10 mouse cellular contexts compared by ENCODE assay signal in genomic region chr15:81355146-81355761, GRCm38 (mm10). TPM values are rescaled to one million over a fixed set of nuclear protein-coding genes. Genes with fewer than 3 reads are reported as not detected.
DNase-seq lines count a peak whose midpoint lies in the region; ATAC-seq and TF ChIP-seq lines count a peak whose summit lies in the region.
"Had no signal": no experiment of that assay in that cellular context is flagged by ENCODE, and none has a peak within 500 bp of the region (broad histone marks: within the 10 kb centered on the region; RNA-seq: fewer than 3 reads in every experiment).

No protein-coding gene starts in this region.

- no peak for ATAC-seq in hindbrain, embryonic 12.5 days (ENCODE audit: low FRiP score)
- ATAC-seq in megakaryocyte-erythroid progenitor cell, adult 5-6 weeks (replicated peaks; ENCODE audit: low FRiP score, low TSS enrichment, poor library complexity, severe bottlenecking): peak; percentile 83

- H3K4me2 ChIP-seq in hindbrain, embryonic 12.5 days (replicated peaks): no peak overlapping the region
- H3K4me2 ChIP-seq in CH12.LX (ENCODE audit: insufficient read depth, low read depth, poor library complexity, severe bottlenecking): no peak overlapping the region
- H3K4me2 ChIP-seq: embryonic facial prominence, embryonic 15.5 days had no signal

- peak; percentile 52 for TF ChIP-seq RAD21 in CH12.LX (IDR thresholded peaks at IDR 0.05; ENCODE audit: low read depth, low read length)

- H3K36me3 ChIP-seq in hindbrain, embryonic 10.5 days: peaks cover 2% of the 10 kb centered on the region; the same call in 1 of the 2 replicates
- no peaks in the 10 kb centered on the region for H3K36me3 ChIP-seq in hindbrain, embryonic 12.5 days
- H3K36me3 ChIP-seq in CH12.LX (replicated peaks in 1 of 2; ENCODE audit: control insufficient read depth in 1 of 2, insufficient read depth in 1 of 2, low read length in 1 of 2): peaks cover 3 to 27% of the 10 kb centered on the region in 2 experiments

- no peak overlapping the region for H3K27ac ChIP-seq in hindbrain, embryonic 10.5 days
- H3K27ac ChIP-seq in hindbrain, embryonic 12.5 days: no peak overlapping the region
- H3K27ac ChIP-seq in CH12.LX (ENCODE audit: insufficient read depth, low read depth): no peak overlapping the region
- H3K27ac ChIP-seq: embryonic facial prominence, embryonic 15.5 days had no signal

- no peak for TF ChIP-seq EP300 in CH12.LX (IDR thresholded peaks at IDR 0.05; ENCODE audit: low read length)

- no peak overlapping the region for H3K9ac ChIP-seq in hindbrain, embryonic 12.5 days
- H3K9ac ChIP-seq in CH12.LX (ENCODE audit: insufficient read depth, low read depth): no peak overlapping the region
- H3K9ac ChIP-seq: embryonic facial prominence, embryonic 15.5 days had no signal

- TF ChIP-seq POLR2A in CH12.LX (IDR thresholded peaks at IDR 0.05; ENCODE audit: low read depth, low read length): no peak
- TF ChIP-seq POLR2A in brain, embryonic 14.5 days (IDR thresholded peaks at IDR 0.05; ENCODE audit: borderline replicate concordance, extremely low read depth, insufficient read depth, insufficient read length, poor library complexity, severe bottlenecking): no peak

- 64% methylated on average over 3 of the region's 3 CpGs for WGBS in hindbrain, embryonic 10.5 days
- 61% methylated on average over 3 of the region's 3 CpGs for WGBS in hindbrain, embryonic 12.5 days

- TF ChIP-seq CTCF in CH12.LX (conservative IDR thresholded peaks at IDR 0.05 in 1 of 2, IDR thresholded peaks at IDR 0.05 in 1 of 2; ENCODE audit: low read depth in 2 of 2, low read length in 2 of 2): peak; percentile 64 to 74; a peak in 3 of 4 replicates
- peak; percentile 48; the same call in 1 of the 2 replicates for TF ChIP-seq CTCF in brain, embryonic 14.5 days (IDR thresholded peaks at IDR 0.05; ENCODE audit: borderline replicate concordance, extremely low read depth, insufficient read depth, insufficient read length)

- peaks cover 21% of the 10 kb centered on the region for H3K4me1 ChIP-seq in hindbrain, embryonic 10.5 days (replicated peaks)
- peaks cover 15% of the 10 kb centered on the region for H3K4me1 ChIP-seq in hindbrain, embryonic 12.5 days
- peaks cover 4 to 23% of the 10 kb centered on the region in 2 experiments for H3K4me1 ChIP-seq in CH12.LX (ENCODE audit: control insufficient read depth in 1 of 2, insufficient read depth in 2 of 2)

- H3K4me3 ChIP-seq in hindbrain, embryonic 10.5 days: no peak overlapping the region
- H3K4me3 ChIP-seq in hindbrain, embryonic 12.5 days: no peak overlapping the region
- H3K4me3 ChIP-seq in CH12.LX (replicated peaks in 1 of 3; ENCODE audit: low read depth in 2 of 3, low read length in 2 of 3, poor library complexity in 1 of 3): no peak overlapping the region
- H3K4me3 ChIP-seq: embryonic facial prominence, embryonic 15.5 days; megakaryocyte, embryonic 14.5 days had no signal

- dilution Hi-C loops in CH12.LX (cut with MboI; ENCODE audit: extremely low pct_ligation_motif_present, extremely low pct_unique_long_range_greater_than_20kb, low sequenced_read_pairs): no loop called here

- no peaks in the 10 kb centered on the region for H3K9me3 ChIP-seq in hindbrain, embryonic 10.5 days
- no peaks in the 10 kb centered on the region for H3K9me3 ChIP-seq in hindbrain, embryonic 12.5 days (replicated peaks)
- H3K9me3 ChIP-seq in CH12.LX (replicated peaks; ENCODE audit: low read length): no peaks in the 10 kb centered on the region
- H3K9me3 ChIP-seq: embryonic facial prominence, embryonic 15.5 days; megakaryocyte, embryonic 14.5 days had no signal

- in situ Hi-C loops in CH12.LX (cut with MboI; ENCODE audit: low pct_ligation_motif_present, low pct_unique_long_range_greater_than_20kb, low sequenced_read_pairs): no loop called here

- no peaks in the 10 kb centered on the region for H3K27me3 ChIP-seq in hindbrain, embryonic 10.5 days (ENCODE audit: insufficient read depth, poor library complexity, severe bottlenecking)
- no peaks in the 10 kb centered on the region for H3K27me3 ChIP-seq in hindbrain, embryonic 12.5 days
- no peaks in the 10 kb centered on the region for H3K27me3 ChIP-seq in CH12.LX (replicated peaks)
- H3K27me3 ChIP-seq: embryonic facial prominence, embryonic 15.5 days; megakaryocyte, embryonic 14.5 days had no signal

- H3K79me2 ChIP-seq in CH12.LX (replicated peaks; ENCODE audit: control insufficient read depth, extremely low read depth, insufficient read depth, poor library complexity, severe bottlenecking): peaks cover 16% of the 10 kb centered on the region

- DNase-seq in hindbrain, embryonic 10.5 days (ENCODE audit: low spot score): peak; percentile 61
- DNase-seq in CH12.LX (ENCODE audit: extremely low read depth): peak; percentile 74
- peak; percentile 51 for DNase-seq in brain, embryonic 14.5 days (ENCODE audit: low read depth)
- peak; percentile 52 to 82 for DNase-seq in kidney, adult 8-10 months
- DNase-seq in yolk sac, embryonic 10.5 days (ENCODE audit: low spot score): peak; percentile 50
- no peak for DNase-seq in right cerebral cortex, postnatal 36 days (ENCODE audit: low spot score in 2 of 2)

TF ChIP-seq in CH12.LX, 34 proteins besides CTCF, POLR2A, EP300 and RAD21:
- no peak for TF ChIP-seq TCF12 (IDR thresholded peaks at IDR 0.05; ENCODE audit: low read depth, low read length)
- TF ChIP-seq SMC3 (IDR thresholded peaks at IDR 0.05; ENCODE audit: low read depth, low read length): peak; percentile 32
- no peak for TF ChIP-seq CHD1 (IDR thresholded peaks at IDR 0.05; ENCODE audit: low read depth, low read length)
- TF ChIP-seq HCFC1 (IDR thresholded peaks at IDR 0.05; ENCODE audit: low read depth, low read length): no peak
- no peak for TF ChIP-seq MEF2A (IDR thresholded peaks at IDR 0.05; ENCODE audit: borderline replicate concordance, low read depth, low read length)
- no peak for TF ChIP-seq BHLHE40 (IDR thresholded peaks at IDR 0.05; ENCODE audit: low read depth, low read length)

RNA-seq across cellular contexts. Expression of gene Slc25a17, which starts 5.4 kb away (rescaled TPM):
- 87.1 and 93.7 TPM in 2 replicates for polyA plus RNA-seq in hindbrain, embryonic 10.5 days (2016; fragmentation: Nextera tagmentation; extraction: Ambion mirVana)
- polyA plus RNA-seq in hindbrain, embryonic 12.5 days (2016; fragmentation: Nextera tagmentation; extraction: Ambion mirVana): 106 and 111 TPM in 2 replicates
- 46.0 and 48.0 TPM in 2 replicates for total RNA-seq in CH12.LX (2012; rRNA removed)
- total RNA-seq in CH12.LX (2014; rRNA removed): 99.4 and 100 TPM in 2 replicates
- 69.6 and 76.9 TPM in 2 replicates for polyA plus RNA-seq in CH12.LX (2012; ENCODE audit: insufficient read length, low read depth)
- 98.1 and 112 TPM in 2 replicates for polyA plus RNA-seq in brain, embryonic 14.5 days (2012; rRNA removed)
- total RNA-seq in megakaryocyte-erythroid progenitor cell, adult 5-6 weeks (2014; fragmentation: Nextera tagmentation): 54.3 and 76.2 TPM in 2 replicates
- total RNA-seq in megakaryocyte-erythroid progenitor cell, adult 5-6 weeks (2017): 89.4 and 90.9 TPM in 2 replicates

RNA-seq across cellular contexts. Expression of gene St13, which starts 44.6 kb away (rescaled TPM):
- polyA plus RNA-seq in hindbrain, embryonic 10.5 days (2016; fragmentation: Nextera tagmentation; extraction: Ambion mirVana): 172 and 202 TPM in 2 replicates
- 194 TPM in 2 replicates for polyA plus RNA-seq in hindbrain, embryonic 12.5 days (2016; fragmentation: Nextera tagmentation; extraction: Ambion mirVana)
- total RNA-seq in CH12.LX (2012; rRNA removed) (192 and 231 TPM in 2 replicates), CH12.LX (2014; rRNA removed) (208 and 231 TPM in 2 replicates)
- 646 and 822 TPM in 2 replicates for polyA plus RNA-seq in CH12.LX (2012; ENCODE audit: insufficient read length, low read depth)
- polyA plus RNA-seq in brain, embryonic 14.5 days (2012; rRNA removed): 53.1 and 79.0 TPM in 2 replicates
- total RNA-seq in megakaryocyte-erythroid progenitor cell, adult 5-6 weeks (2014; fragmentation: Nextera tagmentation): 175 and 195 TPM in 2 replicates
- 481 and 514 TPM in 2 replicates for total RNA-seq in megakaryocyte-erythroid progenitor cell, adult 5-6 weeks (2017)

RNA-seq across cellular contexts. Expression of gene Xpnpep3, which starts 44.7 kb away (rescaled TPM):
- 10.6 and 11.6 TPM in 2 replicates for polyA plus RNA-seq in hindbrain, embryonic 10.5 days (2016; fragmentation: Nextera tagmentation; extraction: Ambion mirVana)
- polyA plus RNA-seq in hindbrain, embryonic 12.5 days (2016; fragmentation: Nextera tagmentation; extraction: Ambion mirVana): 11.4 and 11.6 TPM in 2 replicates
- total RNA-seq in CH12.LX (2012; rRNA removed) (5.2 and 6.3 TPM in 2 replicates), CH12.LX (2014; rRNA removed) (4.3 TPM in 2 replicates)
- 6.0 TPM in 2 replicates for polyA plus RNA-seq in CH12.LX (2012; ENCODE audit: insufficient read length, low read depth)
- 8.7 and 9.8 TPM in 2 replicates for polyA plus RNA-seq in brain, embryonic 14.5 days (2012; rRNA removed)
- total RNA-seq in megakaryocyte-erythroid progenitor cell, adult 5-6 weeks (2014; fragmentation: Nextera tagmentation): 14.0 and 17.8 TPM in 2 replicates
- total RNA-seq in megakaryocyte-erythroid progenitor cell, adult 5-6 weeks (2017): 24.9 and 26.2 TPM in 2 replicates

RNA-seq across cellular contexts. Expression of gene Dnajb7, which starts 52.8 kb away (rescaled TPM):
- polyA plus RNA-seq in hindbrain, embryonic 10.5 days (2016; fragmentation: Nextera tagmentation; extraction: Ambion mirVana): 2.3 and 2.8 TPM in 2 replicates
- polyA plus RNA-seq in hindbrain, embryonic 12.5 days (2016; fragmentation: Nextera tagmentation; extraction: Ambion mirVana): 1.6 and 1.8 TPM in 2 replicates
- total RNA-seq in CH12.LX (2012; rRNA removed) (not detected in 2 replicates), CH12.LX (2014; rRNA removed) (not detected in 2 replicates)
- polyA plus RNA-seq in CH12.LX (2012; ENCODE audit: insufficient read length, low read depth): not detected in 2 replicates
- not detected in 2 replicates for polyA plus RNA-seq in brain, embryonic 14.5 days (2012; rRNA removed)
- not detected in 2 replicates for total RNA-seq in megakaryocyte-erythroid progenitor cell, adult 5-6 weeks (2014; fragmentation: Nextera tagmentation)
- total RNA-seq in megakaryocyte-erythroid progenitor cell, adult 5-6 weeks (2017): 0.34 TPM in 1 of 2 replicates, not detected in the other

Comparison
In these comparisons a context has a peak if more than half of its experiments do, and no peak if none do; other contexts are left out.
1. DNase-seq: peak in hindbrain, embryonic 10.5 days (single experiment), CH12.LX (single experiment), brain, embryonic 14.5 days (single experiment), kidney, adult 8-10 months (2 of 2) and yolk sac, embryonic 10.5 days (single experiment); none in right cerebral cortex, postnatal 36 days (0 of 2).